Mouse (Mus musculus): ENCODE results near the gene Dido1. TPM values are rescaled to one million over a fixed set of nuclear protein-coding genes. Genes with fewer than 3 reads are reported as not detected.
A peak's percentile ranks its signal among the peaks of the same experiment; 100 is the strongest.

Gene Dido1
- polyA plus RNA-seq, 1 experiment from 2014 or later = 31.5 TPM

DNA sequence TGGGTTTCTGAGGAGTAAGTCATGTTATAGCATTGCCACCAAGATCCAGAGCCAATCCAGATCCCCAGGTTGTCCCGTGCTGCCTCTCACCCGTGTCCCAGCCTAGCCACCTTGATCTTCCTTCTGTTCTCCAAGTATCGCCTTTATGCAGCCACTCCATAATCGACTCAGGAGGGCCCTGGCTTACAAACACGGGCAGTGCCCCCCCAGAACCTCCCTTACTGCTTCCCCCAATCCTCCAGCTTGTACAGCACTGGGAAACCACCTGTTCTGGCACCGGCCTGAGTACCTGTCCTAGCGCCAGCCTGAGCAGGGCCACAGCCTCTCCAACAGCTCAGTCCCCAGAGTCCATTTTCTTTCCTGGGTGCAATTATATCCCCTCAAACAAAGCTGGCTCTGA is 55.1 kb downstream of the Dido1 start:
- Histone ChIP-seq H3K36me3 (ENCODE audit: control insufficient read depth, insufficient read depth, low read length) (no peaks in the 10 kb centered on the region), H3K4me3 (ENCODE audit: low read depth, low read length) (no peak overlapping the region), H3K27me3 (ENCODE audit: control insufficient read depth, insufficient read depth, low read length) (no peaks in the 10 kb centered on the region), H3K4me2 (ENCODE audit: low read depth) (no peak overlapping the region), H3K9ac (ENCODE audit: low read length) (no peak overlapping the region), H3K9me3 (ENCODE audit: control insufficient read depth, low read length) (no peaks in the 10 kb centered on the region), H3K4me1 (ENCODE audit: control insufficient read depth, insufficient read depth, low read length) (no peaks in the 10 kb centered on the region), H3K27ac (ENCODE audit: low read depth, low read length) (no peak overlapping the region)
- ATAC-seq (ENCODE audit: insufficient read depth, low FRiP score, low TSS enrichment) (no peak), DNase-seq (ENCODE audit: low spot score) (no peak)
- 80% methylated on average over 7 of the region's 7 CpGs for WGBS

DNA sequence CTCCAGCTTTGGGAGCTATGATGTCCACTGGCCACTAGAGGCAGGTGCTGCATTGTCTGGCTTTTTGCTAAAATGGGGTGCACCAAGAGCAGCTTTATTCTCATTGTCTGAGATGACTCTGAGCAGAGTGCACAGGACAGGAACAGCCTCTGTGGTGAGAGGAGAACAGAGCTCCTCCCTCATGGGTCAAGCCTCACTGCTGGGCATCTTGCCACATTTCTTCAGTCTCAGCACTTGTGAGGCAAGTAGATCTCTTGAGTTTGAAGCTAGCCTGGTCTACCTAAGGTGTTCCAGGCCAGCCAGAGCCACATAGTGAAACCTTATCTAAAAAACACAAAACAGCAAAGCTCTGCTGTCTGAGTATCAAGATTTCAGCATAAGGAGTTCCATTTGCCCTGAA is 63.0 kb downstream of the Dido1 start:
- Histone ChIP-seq H3K4me2 (ENCODE audit: low read depth) (no peak overlapping the region), H3K36me3 (ENCODE audit: control insufficient read depth, insufficient read depth, low read length) (no peaks in the 10 kb centered on the region), H3K9me3 (ENCODE audit: control insufficient read depth, low read length) (peaks cover 7% of the 10 kb centered on the region), H3K4me1 (ENCODE audit: control insufficient read depth, insufficient read depth, low read length) (no peaks in the 10 kb centered on the region), H3K9ac (ENCODE audit: low read length) (no peak overlapping the region), H3K4me3 (ENCODE audit: low read depth, low read length) (no peak overlapping the region), H3K27me3 (ENCODE audit: control insufficient read depth, insufficient read depth, low read length) (peaks cover 11% of the 10 kb centered on the region), H3K27ac (ENCODE audit: low read depth, low read length) (no peak overlapping the region)
- DNase-seq (ENCODE audit: low spot score) (no peak), ATAC-seq (ENCODE audit: insufficient read depth, low FRiP score, low TSS enrichment) (no peak)

GRCm38 (mm10) chr2:180643626-180644025 is 66.2 kb downstream of the Dido1 start:
- H3K4me1 ChIP-seq (ENCODE audit: control insufficient read depth, insufficient read depth, low read length) = no peaks in the 10 kb centered on the region
- H3K9ac ChIP-seq (ENCODE audit: low read length) = no peak overlapping the region
- peaks cover 28% of the 10 kb centered on the region for H3K27me3 ChIP-seq (ENCODE audit: control insufficient read depth, insufficient read depth, low read length)
- H3K9me3 ChIP-seq (ENCODE audit: control insufficient read depth, low read length) = peaks cover 7% of the 10 kb centered on the region
- no peak overlapping the region for H3K4me2 ChIP-seq (ENCODE audit: low read depth)
- ATAC-seq (ENCODE audit: insufficient read depth, low FRiP score, low TSS enrichment) (no peak), DNase-seq (ENCODE audit: low spot score) (no peak)
- no peak overlapping the region for H3K4me3 ChIP-seq (ENCODE audit: low read depth, low read length)
- H3K27ac ChIP-seq (ENCODE audit: low read depth, low read length) = no peak overlapping the region
- H3K36me3 ChIP-seq (ENCODE audit: control insufficient read depth, insufficient read depth, low read length) = no peaks in the 10 kb centered on the region

GRCm38 (mm10) chr2:180642555-180643260 is 67.1 kb downstream of the Dido1 start, which contains the start of gene Tcfl5:
TSS of gene Tcfl5 (minus strand) at chr2:180642708.
- no peak within 1 kb of the TSS; the same call in 1 of the 2 replicates for H3K9ac ChIP-seq (ENCODE audit: low read length)
- H3K27me3 ChIP-seq (ENCODE audit: control insufficient read depth, insufficient read depth, low read length) = peaks cover 28% of the 10 kb centered on the region
- ATAC-seq (ENCODE audit: insufficient read depth, low FRiP score, low TSS enrichment) (no peak), DNase-seq (ENCODE audit: low spot score) (no peak)
- peak within 1 kb of the TSS; percentile 38 for H3K4me2 ChIP-seq (ENCODE audit: low read depth)
- no peak within 1 kb of the TSS for H3K27ac ChIP-seq (ENCODE audit: low read depth, low read length)
- no peaks in the 10 kb centered on the region for H3K36me3 ChIP-seq (ENCODE audit: control insufficient read depth, insufficient read depth, low read length)
- H3K4me3 ChIP-seq (ENCODE audit: low read depth, low read length) = peak within 1 kb of the TSS; percentile 27
- 3% methylated on average over 33 of the region's 56 CpGs for WGBS
- H3K4me1 ChIP-seq (ENCODE audit: control insufficient read depth, insufficient read depth, low read length) = no peaks in the 10 kb centered on the region
- H3K9me3 ChIP-seq (ENCODE audit: control insufficient read depth, low read length) = peaks cover 7% of the 10 kb centered on the region

GRCm38 (mm10) chr2:180641576-180642554 is 67.9 kb downstream of the Dido1 start:
- no peak; the same call in 1 of the 2 replicates for ATAC-seq (ENCODE audit: insufficient read depth, low FRiP score, low TSS enrichment)
- Histone ChIP-seq H3K36me3 (ENCODE audit: control insufficient read depth, insufficient read depth, low read length) (no peaks in the 10 kb centered on the region), H3K4me1 (ENCODE audit: control insufficient read depth, insufficient read depth, low read length) (no peaks in the 10 kb centered on the region), H3K27ac (ENCODE audit: low read depth, low read length) (no peak overlapping the region), H3K4me3 (ENCODE audit: low read depth, low read length) (peak overlapping the region; percentile 27), H3K9me3 (ENCODE audit: control insufficient read depth, low read length) (peaks cover 7% of the 10 kb centered on the region), H3K4me2 (ENCODE audit: low read depth) (peak overlapping the region; percentile 38), H3K9ac (ENCODE audit: low read length) (no peak overlapping the region; the same call in 1 of the 2 replicates), H3K27me3 (ENCODE audit: control insufficient read depth, insufficient read depth, low read length) (peaks cover 28% of the 10 kb centered on the region)
- DNase-seq (ENCODE audit: low spot score) = no peak
- WGBS = 2% methylated on average over 81 of the region's 112 CpGs

DNA sequence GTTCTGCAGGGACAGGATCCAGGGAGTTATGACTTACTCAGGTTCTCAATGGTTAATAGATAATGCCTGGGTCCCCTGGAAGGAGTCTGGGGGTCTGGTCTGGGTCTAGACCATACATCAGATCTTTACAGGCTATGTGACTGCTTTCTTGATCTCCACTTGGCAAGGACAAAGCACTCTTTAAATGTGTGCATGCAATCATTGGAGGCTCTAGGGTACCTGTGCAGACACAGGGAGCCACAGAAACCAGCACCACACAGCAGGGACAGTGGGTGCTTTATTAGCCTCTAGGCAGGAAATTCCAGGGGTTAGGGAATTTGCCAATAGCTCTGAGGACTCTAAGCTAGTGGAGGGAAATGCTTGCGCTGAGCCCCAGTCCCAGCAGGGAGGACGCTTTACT is 97.9 kb downstream of the Dido1 start:
- Histone ChIP-seq H3K4me2 (ENCODE audit: low read depth) (no peak overlapping the region), H3K4me3 (ENCODE audit: low read depth, low read length) (no peak overlapping the region), H3K9me3 (ENCODE audit: control insufficient read depth, low read length) (no peaks in the 10 kb centered on the region), H3K4me1 (ENCODE audit: control insufficient read depth, insufficient read depth, low read length) (no peaks in the 10 kb centered on the region), H3K27ac (ENCODE audit: low read depth, low read length) (no peak overlapping the region), H3K36me3 (ENCODE audit: control insufficient read depth, insufficient read depth, low read length) (no peaks in the 10 kb centered on the region), H3K9ac (ENCODE audit: low read length) (no peak overlapping the region), H3K27me3 (ENCODE audit: control insufficient read depth, insufficient read depth, low read length) (no peaks in the 10 kb centered on the region)
- ATAC-seq (ENCODE audit: insufficient read depth, low FRiP score, low TSS enrichment) = no peak
- DNase-seq (ENCODE audit: low spot score) = no peak
- 65% methylated on average over 2 of the region's 2 CpGs for WGBS

GRCm38 (mm10) chr2:180610283-180610682 is 99.5 kb downstream of the Dido1 start:
- H3K4me3 ChIP-seq (ENCODE audit: low read depth, low read length) = no peak overlapping the region
- no peak overlapping the region for H3K4me2 ChIP-seq (ENCODE audit: low read depth)
- DNase-seq (ENCODE audit: low spot score) = no peak
- H3K36me3 ChIP-seq (ENCODE audit: control insufficient read depth, insufficient read depth, low read length) = no peaks in the 10 kb centered on the region
- no peaks in the 10 kb centered on the region for H3K27me3 ChIP-seq (ENCODE audit: control insufficient read depth, insufficient read depth, low read length)
- no peaks in the 10 kb centered on the region for H3K9me3 ChIP-seq (ENCODE audit: control insufficient read depth, low read length)
- no peak overlapping the region for H3K9ac ChIP-seq (ENCODE audit: low read length)
- no peak overlapping the region for H3K27ac ChIP-seq (ENCODE audit: low read depth, low read length)
- 81% methylated on average over 4 of the region's 4 CpGs for WGBS
- no peak for ATAC-seq (ENCODE audit: insufficient read depth, low FRiP score, low TSS enrichment)
- H3K4me1 ChIP-seq (ENCODE audit: control insufficient read depth, insufficient read depth, low read length) = no peaks in the 10 kb centered on the region
